Mouse (Mus musculus) spleen, postnatal 36 days (tissue): ENCODE results near the gene Nrxn1.

Experiments
- DNase-seq, 2 experiments: peaks; one replicate each; pipeline ENCODE4 v3.0.0; 2022; ENCODE audit warnings: low spot score in 2 of 2, mixed read lengths in 1 of 2

Nrxn1 gene

DNA sequence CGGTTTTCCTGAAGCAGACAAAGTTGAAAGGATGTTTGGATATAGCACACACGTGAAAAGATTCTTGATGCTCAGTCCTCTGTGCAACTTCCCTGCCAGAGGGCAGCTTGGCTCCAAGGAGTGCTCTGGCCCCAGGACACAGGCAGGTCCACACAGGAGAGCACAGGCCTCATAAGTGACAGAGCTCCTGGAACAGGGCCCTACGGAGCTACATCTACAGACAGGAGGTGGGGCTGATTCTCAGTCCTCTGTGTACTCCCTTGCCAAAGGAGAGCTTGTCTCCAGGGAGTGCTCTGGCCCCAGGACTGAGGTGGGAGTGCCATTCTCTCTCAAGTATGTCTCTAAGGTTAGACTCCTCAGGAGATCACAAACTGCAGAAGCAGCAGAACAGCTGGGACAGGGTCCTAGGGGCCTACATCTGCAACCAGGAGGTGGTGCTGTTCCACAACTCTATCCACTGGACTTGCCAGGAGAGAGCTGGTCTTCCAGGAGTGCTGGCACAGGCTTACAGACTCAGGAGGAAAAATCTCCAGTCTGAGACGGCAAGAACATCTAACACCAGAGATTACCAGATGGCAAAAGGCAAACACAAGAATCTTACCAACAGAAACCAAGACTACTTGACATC lies 129.9 kb downstream of the Nrxn1 start:
- no peak for DNase-seq

DNA sequence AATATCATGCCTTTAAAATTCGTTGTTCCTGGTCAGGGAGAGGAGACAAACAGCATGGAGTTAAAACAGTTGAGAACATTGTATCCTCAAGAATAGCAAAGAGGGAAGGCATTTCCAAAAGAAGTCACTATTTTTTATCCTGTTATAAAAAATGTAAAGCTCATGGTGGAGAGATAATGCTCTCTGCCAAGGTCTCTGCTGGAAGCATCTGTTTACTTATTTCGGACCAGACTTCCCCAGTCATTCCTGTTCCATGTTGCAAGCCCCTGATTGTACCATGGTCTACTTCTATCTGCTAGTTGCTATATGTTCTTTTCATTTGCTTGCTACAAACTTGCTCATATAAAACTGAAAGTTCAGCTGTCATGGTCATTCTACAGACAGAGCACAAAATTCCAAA lies 137.7 kb downstream of the Nrxn1 start:
- no peak for DNase-seq

DNA sequence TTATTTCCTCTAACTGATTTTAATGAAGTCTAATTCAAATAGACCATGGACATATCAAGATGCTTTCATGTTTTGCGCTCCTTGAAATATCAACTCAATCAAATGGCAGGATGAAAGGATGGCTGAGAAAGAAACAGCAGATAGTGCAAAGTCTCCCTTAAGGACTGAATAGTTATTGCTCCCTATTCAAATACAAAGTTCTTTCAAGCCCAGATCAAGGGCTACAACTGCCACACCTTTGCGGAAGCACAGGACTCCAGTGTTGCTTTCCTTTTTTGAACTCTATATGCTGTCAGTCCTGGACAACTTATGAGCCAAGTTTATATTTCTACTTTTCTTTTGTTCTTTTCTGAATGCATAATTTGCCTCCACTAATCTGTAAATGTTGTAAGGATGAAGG lies 157.9 kb downstream of the Nrxn1 start:
- no peak for DNase-seq

DNA sequence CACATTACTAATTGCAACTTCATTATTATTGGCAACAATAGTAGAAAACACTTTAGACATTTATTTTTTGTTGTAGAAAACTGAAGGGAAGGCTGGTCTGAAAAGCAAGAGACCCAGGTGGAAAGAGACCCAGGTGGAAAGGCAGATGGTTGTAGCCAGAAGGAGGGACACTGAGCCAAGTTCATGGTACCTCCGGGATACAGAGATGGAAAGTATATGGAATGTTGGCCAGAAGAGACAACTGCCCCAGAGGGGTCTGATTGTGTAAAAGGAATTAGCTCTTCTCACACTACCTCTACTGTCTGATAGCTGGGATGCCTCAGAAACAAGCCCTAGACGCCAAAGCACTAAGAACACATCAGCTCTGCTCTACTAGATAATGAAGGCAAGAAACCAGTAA lies 179.6 kb downstream of the Nrxn1 start:
- no peak for DNase-seq

DNA sequence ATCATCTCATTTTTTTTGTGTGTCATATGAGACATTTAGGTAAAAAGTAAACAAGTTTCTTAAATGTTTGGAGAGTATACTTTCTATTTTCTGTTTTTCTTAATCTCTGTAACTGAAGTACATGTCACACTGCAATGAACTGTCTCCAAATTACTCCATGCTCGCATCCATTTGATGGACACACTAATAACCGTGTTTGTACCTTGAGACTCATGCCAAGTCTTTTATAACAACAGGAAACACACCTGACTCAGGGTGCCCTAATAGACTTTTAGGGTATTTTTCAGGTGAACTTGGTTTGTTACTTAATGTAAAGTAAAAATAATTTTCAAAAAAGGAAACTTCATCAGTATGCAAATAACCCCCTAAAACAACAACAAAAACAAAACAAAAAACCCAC lies 180.1 kb downstream of the Nrxn1 start:
- DNase-seq, result no peak

DNA sequence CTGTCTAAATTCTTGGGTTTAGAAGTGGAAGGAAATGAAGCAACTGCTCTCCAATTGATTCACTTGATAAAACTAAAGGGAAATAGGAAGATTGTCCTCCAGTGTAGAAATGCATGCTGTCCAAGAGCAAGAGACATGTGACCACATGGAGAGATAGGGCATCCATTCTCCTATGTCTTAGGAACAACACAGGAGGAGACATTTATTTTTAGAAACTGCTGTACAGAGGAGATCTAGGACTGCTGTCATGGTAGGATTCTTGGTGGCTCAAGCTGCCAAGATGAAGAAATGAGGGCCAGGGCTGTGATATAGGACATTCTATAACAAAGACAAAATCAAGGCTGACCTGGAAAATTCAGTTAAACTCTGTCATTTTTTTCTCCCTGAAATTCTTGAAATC lies 180.5 kb downstream of the Nrxn1 start:
- DNase-seq, result no peak

DNA sequence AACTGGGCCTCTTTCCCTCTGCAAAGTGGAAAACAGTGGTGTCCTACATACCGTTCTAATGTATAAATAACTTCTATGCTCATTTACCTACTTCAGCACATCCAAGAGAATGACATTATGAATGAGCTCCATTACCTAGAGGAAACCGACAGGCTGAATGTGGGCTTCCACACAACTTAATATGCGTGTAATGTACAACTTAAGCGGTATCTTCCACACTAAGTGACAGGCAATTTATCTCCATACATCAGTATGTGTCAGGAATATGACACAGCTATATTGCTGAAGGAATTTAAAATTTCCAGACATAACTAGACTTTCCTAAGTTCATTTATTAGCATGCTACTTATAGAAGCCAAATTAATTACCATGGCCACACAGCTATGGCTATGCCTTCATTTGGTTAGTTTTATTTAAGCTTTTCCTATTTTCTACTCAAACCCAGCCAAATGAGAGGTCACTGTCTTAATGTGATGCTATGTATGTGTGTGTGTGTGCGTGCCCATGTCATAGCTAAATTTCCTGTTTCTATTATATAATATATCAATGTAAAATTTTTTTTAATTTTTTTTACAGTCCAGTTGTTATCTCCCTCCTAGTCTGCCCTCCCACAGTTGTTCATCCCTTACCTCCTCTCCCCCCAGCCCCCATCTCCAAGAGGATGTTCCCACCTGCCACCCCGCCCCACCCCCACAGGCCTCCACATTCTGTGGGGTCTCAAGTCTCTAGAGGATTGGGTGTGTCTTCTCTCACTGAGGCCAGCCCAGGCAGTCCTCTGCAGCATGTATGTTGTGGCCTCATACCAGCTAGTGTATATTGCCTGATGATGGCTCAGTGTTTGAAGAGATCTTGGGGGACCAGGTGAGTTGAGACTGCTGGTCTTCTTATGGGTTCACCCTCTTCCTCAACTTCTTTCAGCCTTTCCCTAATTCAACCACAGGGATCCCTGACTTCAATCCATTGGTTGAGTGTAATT lies 186.5 kb downstream of the Nrxn1 start:
- DNase-seq, result no peak

DNA sequence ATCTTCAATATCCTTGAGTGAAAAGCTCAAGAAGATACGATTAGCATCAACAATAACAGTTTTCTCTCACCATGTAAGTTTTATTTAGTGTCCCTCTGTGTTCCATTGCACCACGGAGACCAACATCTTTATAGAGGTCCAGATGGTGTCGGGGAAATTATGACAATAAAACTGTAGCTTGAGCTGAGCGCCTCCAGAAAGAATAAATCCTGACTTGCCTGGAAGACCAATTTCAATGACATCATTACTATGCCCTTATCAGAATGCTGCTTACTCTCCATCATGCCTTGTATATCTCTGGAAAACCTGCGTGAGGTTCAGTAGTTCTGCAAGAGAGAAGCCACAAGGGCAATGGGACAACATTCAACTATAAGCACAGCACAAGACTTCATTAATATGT lies 187.7 kb downstream of the Nrxn1 start:
- no peak for DNase-seq

DNA sequence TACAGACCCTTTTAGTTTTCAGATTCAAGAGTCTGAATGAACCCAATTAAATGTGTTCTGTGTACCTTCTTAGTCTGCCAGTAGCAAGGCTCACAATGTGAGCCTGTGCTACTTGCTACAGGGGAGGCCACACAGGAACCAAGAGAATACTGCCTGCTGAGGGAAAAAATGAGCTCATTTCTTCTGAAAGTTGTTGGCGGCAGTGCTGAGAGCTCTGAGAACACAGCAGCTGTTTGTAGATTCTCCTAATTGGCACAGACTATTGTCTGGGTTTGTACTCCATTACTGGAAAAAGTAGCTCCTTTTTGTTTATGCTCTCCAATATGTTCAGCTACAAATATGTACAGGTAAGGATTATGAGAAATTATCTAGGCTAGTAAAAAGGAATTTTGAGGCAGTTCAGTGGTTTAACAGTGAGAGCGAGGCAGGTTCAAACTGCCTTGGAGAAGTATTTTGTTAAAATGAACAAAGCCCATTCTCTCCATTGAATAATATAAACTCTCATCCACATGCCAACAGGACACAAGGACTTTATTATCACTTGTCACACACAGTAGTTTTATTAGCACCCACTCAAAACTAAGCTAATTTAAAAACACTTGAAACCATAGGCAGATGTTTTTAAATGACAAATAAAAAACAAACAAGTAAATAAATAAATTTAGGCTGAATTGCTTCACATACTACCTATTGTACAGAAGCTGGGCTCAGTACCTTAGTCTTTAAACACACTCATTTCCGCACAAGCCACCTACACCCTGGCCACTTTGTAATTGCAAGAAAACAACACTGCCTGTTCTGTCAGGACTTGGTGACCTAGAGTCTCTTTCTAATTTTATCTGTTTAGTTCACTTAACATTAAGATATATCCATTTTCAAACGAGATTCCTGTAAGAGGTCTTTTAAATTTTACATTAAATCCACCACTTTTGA lies 200.3 kb downstream of the Nrxn1 start:
- no peak for DNase-seq

DNA sequence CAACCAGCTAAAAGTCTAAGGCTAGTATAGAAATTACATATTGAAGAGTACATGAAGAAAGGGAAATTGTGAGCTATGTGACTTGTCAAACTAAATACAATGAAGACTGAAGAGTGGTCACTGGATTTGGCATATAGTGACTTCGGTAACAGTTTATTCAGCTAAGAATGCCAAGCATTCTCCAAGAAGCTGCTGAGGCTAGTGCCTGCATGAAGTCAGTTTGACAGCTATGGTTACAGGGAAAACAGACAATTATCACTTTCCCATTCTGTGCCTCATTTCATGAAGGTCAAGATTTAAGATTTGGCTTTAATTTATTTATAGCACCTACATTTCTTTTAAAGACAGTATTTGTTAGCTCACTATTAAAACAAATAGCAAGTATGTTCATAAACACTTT lies 201.2 kb downstream of the Nrxn1 start:
- DNase-seq, result no peak

DNA sequence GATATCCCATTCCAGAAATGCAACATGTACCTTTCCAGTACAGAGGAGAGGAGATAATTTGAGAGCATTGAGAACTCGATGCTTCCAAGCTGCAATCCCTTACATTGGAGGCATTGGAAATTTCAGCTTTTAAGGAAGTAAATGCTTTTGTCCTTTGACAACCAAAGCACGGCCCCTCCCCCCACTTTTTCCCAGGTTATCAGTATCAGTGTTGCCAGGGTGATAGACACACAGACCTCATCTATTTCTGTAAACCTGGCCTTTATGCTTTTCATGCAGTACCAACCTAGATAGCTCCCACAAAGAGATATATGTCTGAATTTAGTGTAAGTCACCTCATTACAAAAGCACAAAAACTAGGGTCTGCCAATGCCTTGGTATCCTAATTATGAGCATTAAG lies 235.6 kb downstream of the Nrxn1 start:
- no peak for DNase-seq

DNA sequence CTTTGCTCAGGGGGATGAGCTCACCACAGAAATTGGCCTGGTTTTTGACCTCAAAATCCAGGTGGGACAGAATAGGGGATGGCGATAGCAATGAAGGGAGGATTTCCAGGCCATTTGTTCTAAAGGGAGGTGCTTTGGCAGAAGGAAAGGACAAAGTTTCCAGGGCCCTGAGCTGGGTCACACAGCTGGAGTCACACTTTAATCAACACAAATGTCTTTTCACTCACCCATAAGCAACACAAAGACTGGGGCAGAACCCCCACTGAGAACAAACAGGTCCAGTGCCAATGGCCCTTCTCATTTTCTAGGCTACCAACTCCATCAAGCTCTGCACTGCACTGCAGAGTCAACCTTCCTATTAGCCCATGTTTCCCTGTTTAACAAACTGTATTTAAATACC lies 249.0 kb downstream of the Nrxn1 start:
- DNase-seq, result no peak

DNA sequence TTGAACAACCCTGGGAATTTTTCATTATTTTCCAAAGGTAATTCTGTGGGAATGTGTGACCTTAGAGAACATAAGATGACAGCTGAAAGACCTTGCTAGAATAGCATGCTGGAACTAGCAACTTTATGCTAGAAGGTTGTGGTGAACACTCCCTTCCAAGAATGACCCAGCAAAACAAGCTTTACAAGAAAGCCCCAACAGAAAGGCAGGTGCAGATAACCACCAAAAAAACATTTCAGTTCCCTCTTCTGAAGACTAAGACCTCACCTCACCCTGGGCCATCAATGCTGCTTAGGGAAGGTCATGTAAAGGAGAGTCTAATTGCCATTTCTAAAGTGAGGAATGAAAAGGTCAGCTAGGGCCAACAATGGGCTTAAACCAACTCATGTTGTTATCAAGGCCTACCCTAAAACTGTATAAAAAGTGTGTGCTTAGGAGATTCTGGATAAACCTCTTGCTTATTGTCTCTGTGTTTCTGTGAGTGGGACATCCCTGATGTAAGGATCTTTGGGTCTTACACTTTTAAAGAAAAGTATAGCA lies 249.7 kb downstream of the Nrxn1 start:
- no peak for DNase-seq

DNA sequence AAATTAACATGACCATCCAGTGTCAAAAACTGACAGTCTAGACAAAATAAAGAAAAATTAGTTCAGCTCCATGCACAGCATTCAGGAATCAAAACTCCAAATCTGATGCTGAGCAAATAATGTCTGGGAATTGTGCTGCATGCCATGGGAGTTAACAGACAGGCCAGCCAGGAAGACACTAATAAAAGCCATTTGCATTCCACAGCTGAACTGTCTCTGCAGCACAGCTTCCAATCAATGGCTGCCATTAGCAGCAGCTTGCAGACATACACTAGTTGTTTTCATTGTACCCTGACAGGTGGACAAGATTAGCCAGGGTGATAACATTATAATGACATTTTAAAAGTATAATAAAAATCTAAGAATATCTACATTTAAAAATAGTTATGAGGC lies 255.9 kb downstream of the Nrxn1 start:
- DNase-seq, result no peak

DNA sequence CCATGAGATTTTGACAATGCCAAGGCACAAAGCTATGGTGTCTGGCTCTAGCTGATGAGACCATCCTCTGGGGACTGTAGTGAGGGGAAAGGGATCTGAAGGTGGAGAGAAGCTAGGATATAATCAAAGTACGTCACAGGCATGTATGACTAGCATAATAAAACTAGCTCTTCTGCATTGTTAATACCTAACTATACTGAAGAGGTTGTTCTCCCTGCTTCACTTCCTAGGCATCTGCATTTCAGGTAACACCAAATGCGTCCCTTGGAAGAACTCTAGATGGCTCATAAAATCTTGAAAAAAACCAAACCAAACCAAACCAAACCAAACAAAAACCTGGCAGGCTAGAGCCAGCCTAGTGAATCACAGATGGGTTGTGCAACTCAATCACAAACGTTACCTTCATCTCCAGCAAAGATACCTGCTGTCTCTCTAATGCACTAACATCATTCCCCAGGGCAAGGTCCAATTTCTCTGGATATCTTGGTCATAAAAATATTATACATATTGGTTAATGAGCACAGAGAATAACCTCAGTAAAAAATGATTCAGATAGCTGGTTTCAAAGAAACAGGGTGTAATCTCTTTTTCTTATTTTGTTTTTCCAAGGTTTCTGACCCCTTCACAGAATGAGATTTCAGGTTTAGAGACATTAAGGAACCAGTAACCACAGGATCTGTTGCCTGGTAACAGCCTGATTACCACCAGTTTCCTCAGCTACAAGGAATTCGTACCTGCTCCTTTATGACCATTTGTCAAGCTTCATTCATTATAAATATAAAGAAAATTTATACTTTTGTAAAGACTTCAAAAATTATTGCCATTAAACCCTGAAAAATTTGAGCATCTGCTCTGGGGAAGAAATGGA lies 256.5 kb downstream of the Nrxn1 start:
- DNase-seq, result no peak

DNA sequence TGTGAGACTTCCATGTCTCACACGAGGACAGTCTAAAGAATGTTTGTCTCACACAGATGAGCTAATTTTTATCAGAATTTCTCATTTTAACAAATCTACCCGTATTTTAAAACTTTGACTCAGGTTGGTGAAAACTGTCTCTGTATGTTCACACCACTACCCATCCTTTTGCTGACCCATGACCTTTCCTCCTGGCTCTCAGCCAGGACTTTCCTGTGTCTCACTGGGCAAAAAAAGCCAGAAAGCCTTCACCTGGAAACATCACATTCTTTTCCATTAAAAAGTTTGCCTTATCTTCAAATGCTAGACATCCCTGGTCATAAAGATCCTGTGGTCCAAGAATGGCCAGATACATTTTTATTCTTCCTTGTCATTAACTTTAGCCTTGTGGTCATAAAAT lies 274.5 kb downstream of the Nrxn1 start:
- DNase-seq, result no peak

DNA sequence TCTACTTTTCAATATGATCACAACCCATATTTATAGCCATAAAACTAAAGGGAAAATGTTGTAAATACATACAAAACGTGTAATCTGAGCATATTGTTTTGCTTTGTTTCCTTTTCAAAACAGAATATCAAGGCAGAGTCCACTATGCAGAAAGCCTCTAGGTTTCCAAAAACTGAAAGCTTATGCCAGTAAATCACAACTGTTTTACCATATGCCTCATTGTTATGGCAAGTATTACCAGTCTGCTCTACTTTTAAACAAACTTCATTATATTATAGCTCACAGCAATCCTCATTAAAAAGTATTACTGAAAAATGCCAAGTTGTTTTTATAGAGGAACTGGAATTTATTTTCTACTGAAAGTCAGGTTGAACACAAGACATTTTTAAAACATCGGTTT lies 275.0 kb downstream of the Nrxn1 start:
- DNase-seq, result no peak

DNA sequence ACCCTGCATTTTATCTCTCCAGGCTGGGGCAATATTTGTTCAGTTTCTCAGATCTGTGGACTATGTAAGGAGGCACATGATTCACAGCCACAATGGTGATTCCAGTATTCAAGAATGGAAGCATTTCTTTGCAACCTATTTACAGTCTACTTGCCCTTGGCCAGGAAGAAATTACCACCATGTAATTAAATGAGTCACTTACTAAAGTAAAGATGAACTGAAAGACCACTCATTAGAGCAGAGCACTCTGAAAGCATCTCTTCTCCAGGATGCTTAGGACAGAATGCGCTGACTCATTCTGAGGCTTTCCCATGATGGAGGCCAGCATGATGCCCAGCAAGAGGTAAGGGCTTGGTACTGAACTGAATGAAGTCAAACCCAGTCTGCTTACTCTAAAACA lies 277.6 kb downstream of the Nrxn1 start:
- no peak for DNase-seq

DNA sequence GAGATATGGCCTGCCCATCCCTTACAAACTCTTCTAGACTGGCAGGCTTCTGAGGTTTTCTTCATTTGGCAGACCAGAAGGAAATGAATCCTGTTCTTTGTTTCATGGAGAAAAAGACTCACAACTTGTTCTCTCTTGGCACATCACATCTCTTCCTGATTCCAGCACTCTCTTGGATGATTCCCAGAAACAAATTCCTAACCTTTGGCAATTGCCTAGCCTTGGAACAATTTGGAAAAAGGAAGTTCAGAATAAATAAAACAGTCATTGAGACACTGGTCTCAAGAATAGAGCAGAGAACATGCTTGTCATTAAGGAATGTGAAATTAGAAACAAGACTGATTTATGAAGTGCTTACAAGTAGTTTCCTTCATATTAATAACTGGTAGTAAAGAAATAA lies 279.1 kb downstream of the Nrxn1 start:
- DNase-seq, result no peak

DNA sequence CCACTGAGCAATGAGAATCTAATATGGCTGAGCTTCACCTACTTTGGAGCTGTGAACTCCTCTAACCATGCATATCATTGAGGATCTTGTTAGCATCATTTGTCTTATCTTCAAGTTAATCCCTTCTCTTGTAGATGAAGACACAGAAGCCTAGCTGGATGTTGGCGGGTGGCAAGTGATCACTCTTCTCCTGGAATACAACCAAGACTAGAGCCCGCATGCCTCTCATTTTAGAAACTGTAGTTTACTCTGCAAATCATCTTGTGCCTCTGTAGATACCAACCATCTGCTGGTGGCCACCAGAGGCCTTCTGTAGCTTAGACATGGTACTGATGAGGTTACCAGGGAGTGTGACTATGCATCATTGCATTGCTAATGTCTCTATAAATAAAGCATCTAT lies 280.4 kb downstream of the Nrxn1 start:
- DNase-seq, result no peak
